Mouse (Mus musculus) layer of hippocampus, adult 18-20 months (tissue): Measurements from ENCODE around the gene Ins2. TPM values are rescaled to one million over a fixed set of nuclear protein-coding genes. Genes with fewer than 3 reads are reported as not detected.

Source experiments
- DNase-seq, 2 experiments: peaks; one replicate each; pipeline ENCODE4 v3.0.0; 2022; ENCODE audit warnings: low spot score in 2 of 2
- long read RNA-seq: library from polyadenylated mRNA; stranded (forward); transcript quantifications from one replicate; pipeline ENCODE4 v2.0.0, GENCODE M21; 2021
- total RNA-seq, 2 experiments: library from RNA; stranded (reverse); gene quantifications; 2 replicates each; pipeline ENCODE4 v1.2.3; 2021

Ins2 gene
- total RNA-seq: not detected
- long read RNA-seq, partial matches to known transcripts: 0 of 1 reads
- long read RNA-seq, other reads (novel, unspliced or antisense): 1 of 1 reads

DNA sequence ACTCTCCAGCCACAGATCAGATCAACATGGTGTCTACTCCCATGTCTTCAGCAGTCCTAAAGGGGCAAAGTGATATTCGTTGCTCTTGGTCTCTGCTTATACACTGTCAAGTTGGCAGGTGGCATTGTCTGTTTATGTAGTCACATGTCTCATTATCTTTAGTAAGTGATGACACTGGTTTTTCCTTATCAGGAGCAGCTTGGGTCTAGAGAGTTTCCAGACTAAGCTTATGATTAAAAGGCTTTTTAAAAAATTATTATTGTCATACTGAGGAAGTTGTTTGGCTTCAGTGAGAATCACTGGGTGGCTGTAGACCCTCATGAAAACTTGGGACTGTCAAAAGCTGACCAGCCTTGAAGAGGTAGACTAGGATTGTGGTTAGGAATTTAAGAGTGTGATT lies at the start of gene Ins2:
Gene Ins2 (minus strand): TSS at position 101 of the 400 bp plus-strand sequence.
- DNase-seq: no peak

DNA sequence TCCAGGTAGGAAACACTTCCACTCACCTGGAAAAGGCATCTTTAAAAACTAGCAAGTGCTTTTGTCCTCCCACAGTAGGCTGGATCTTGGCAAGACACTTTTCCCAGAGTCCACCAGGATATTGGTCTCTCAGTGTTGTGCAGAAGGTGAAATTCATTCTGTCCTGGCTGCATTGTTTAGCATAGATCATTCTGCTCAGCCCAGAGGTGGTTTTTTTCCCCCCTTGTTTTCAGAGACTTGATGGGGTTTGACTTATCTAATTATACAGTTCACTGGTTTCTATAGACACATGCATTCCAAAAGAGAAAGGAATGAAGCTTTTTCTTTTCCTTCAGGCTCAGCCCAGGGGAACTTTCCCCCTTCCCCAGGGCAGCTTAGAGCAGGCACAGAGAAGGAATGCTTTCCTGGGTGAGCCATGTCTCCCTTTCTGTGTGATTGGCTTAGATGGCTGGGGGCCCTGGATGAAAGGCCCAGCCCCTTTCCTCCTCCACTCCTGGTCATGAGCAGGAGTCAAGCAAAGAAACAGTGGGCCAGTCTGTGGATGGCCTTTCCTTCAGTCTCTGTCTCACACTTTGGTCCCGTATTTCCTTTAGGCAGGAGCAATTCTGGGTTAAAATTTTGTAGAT lies 49.6 kb upstream of the Ins2 start:
- DNase-seq: no peak

DNA sequence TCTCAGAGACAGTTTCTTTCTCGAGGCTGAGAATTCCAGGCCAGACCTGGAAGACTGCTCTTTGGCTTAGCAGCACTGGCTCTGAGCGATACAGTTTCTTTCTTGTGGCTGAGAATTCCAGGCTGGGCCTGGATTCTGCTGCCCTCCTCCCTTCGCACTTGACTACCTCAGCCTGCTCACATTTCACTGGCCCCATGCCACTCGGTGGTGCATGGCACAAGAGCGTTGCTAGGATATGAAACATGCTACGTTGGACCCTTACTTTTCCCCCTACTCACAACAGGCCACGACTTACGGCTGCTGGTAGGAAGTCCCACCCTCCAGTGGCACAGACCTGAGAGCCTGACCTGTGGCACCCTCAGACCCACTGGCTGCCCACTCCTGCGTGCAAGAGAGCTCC lies 46.5 kb upstream of the Ins2 start:
- no peak for DNase-seq

DNA sequence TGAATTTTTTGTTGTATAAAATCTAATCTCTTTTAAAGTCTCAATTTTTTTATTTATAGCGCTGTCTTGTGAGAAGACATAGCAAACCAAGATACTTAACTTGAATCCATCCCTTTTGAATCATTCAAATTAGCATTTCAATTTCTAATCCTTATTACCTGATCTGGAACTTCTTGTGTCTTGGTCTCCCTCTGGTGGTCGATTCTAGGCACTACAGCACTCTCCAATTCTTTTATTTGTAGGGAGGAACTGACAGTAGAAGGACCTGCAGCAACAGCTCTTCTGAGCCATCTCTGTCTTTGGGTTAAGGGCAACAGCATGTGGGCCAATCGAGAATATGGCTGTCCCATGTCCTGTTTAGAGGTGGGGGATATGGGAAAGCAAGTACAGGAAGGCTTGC lies 5.4 kb downstream of the Ins2 start:
- DNase-seq: peak in 1 of 2 experiments; percentile 53

DNA sequence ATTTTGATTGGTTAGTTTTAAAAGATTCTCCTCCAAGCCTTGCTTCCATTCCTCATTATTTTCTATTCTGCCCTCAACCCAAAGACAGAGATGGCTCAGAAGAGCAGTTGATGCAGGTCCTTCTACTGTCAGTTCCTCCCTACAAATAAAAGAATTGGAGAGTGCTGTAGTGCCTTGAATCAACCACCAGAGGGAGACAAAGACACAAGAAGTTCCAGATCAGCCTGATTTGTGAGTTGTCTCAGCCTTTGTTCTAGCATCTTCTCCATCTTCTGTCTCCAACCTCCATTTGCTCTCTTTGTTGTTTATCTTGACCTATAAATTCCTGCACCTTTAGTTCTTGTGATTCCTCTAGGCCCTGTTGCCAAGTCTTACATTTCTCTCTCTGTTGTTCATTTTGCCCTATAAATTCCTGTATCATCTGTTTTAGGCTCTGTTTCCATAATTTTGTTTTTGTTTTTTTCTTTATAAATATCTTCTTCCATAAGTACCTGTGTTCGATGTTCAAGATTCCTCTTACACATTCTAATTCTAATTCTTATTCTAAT lies 6.2 kb downstream of the Ins2 start:
- DNase-seq: peak in 1 of 2 experiments; percentile 53

DNA sequence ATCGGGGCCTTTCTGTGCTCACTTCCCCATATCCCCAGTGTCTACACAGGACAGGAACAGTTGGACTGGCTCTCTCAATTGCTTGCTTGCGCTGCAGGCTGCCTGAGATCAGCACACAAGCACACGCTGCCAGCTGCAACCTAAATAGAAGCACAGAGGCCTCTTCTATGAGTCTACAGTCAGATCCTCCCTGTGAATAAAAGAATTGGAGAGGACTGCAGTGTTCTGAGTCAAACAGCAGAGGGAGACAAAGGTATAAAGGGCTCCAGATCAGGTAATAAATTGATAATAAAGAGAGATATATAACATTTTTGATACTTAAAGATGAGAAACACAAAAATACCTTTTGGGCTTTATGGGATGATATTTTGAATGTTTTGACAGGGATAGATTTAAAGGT lies 17.2 kb downstream of the Ins2 start:
- peak in 1 of 2 experiments; percentile 16 for DNase-seq

DNA sequence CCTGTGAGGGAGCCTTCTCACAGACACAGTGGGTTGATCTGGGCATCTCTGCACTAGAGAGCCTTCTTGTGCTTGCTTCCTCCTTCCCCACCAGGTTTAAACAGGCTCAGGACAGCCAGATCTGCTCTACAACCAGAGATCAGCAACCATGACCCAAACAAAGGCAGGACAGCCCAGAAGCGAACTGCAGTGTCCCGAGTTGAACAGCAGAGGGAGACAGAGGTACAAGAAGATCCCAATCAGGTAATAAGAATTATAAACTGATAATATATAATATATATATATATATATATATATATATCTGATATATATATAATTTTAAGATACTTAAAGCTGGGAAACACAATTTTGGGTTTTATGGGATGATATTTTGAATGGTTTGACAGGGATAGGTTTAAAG lies 22.5 kb downstream of the Ins2 start:
- peak in 1 of 2 experiments; percentile 30 for DNase-seq

DNA sequence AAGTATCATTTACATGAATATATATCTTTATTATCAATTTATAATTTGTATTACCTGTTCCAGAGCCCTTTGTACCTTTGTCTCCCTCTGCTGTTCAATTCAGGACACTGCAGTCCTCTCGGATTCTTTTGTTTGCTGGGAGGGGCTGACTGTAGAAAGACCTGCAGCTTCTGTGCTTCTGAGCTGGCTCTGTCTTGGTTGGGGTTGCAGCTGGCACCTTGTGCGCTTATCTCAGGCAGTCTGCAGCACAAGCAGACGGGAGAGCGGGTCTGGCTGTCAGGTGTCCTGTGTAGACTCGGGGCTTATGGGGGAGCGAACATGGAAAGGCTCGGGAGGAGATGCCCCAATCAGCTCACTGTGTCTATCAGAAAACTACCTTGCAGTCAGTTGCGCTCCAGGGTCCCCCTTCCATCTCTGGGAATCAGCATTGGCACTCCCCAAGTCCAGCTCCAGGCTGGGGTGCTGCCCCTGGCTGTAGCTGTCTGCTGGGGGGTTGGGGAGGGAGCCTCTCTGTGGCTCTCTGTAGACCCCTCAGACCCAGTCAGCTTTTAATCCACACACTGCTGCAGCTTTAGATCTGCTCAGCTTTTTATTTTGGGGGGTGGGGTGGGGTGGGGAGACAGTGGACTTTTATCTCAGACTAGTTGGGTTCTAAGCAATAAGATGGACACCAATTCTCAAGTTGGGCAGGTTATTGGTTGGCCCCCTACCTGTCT lies 28.2 kb downstream of the Ins2 start:
- peak; percentile 19 to 56 for DNase-seq

DNA sequence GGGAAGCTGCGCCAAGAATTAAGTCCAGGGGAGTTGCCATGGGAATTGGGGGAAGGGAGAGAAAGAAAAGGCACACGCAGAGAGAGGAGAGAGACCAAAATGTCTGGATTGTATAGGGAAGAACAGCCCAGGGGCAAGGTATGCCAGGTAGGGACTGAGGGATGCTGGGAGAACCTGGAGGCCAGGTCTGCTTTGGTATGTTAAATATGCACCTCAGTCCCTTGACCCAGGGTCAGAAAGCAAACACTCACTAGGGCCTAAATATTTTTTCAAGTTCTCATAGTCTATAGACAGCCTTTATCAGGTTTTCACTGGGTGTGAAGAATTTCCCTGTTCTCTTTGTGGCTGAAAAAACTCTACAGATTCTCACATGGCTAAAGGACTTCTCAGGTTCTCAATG lies 36.3 kb downstream of the Ins2 start:
- no peak for DNase-seq

DNA sequence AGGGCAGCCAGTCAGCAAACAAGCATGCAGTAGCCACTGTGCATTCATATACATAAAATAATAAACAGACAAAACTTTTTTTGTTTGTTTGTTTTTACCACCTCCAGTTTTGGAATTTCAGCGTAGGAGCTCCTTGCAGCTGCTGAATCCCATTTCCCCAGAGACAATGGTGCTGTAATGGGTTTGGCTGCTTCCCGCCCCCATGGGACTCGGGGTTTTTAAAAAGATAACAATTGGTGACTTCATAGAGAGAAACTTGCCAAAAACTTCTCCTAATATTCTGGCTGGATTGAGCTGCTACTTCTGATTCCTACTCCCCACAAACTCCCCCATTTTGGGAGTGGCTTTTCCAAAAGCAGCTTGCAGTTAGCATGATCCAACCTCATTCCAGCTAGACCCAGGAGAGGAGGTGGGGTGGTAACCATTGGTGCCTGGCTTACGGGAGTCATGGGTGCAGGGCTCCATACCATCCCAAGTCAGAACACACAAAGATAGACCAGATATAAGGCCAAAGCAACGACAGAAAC lies 43.8 kb downstream of the Ins2 start:
- DNase-seq: no peak

DNA sequence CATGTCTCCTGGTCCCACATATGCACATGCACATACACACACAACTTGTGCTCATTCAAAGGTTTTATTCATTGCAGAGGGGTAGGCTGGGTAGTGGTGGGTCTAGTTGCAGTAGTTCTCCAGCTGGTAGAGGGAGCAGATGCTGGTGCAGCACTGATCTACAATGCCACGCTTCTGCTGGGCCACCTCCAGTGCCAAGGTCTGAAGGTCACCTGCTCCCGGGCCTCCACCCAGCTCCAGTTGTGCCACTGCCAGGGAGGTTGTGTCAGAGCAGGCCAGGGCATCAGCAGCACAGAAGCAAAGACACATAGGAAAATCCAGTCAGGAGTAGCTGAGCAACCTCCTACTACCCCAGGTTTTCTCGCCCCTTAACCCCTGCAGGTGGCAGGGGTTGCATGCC lies 64.6 kb downstream of the Ins2 start:
- DNase-seq: no peak

DNA sequence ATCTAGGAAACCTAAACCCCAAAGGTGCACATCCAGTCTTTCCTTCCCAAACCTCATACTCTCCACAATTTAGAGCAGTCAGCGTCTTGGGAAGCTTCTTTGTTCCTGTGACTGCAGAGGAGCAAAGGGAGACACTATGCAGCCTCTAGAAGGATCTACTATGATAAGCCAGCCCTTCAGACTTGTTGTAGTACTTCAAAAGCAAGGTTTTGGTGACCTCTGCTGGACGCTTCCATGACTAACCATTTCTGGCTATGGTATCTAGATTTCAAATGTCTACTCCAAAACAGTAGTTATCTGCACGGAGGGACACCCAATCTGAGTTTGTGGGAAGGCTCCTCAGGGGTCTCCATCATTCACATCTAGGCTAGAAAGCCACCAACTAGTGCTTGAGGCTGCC lies 67.5 kb downstream of the Ins2 start:
- DNase-seq: peak; percentile 39 to 80

DNA sequence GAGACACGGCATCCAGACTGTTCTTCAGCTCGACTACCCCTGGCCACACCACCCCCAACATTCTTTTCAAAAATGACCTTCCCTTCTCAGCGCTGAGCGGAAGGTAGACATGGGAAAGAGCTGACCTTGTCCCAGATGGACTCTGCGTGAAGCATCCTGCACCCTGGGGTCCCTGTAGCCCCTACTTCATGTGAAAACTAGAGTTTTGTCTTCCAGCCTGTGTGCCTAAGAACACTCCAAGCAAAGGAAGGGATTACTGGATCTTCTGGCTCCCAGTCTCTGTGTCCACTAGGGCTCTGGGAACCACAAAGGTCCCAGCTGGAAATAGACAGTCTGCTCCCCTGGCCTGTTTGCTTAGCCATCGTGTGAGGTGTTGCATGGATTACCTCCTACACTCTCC lies 68.0 kb downstream of the Ins2 start:
- no peak for DNase-seq

DNA sequence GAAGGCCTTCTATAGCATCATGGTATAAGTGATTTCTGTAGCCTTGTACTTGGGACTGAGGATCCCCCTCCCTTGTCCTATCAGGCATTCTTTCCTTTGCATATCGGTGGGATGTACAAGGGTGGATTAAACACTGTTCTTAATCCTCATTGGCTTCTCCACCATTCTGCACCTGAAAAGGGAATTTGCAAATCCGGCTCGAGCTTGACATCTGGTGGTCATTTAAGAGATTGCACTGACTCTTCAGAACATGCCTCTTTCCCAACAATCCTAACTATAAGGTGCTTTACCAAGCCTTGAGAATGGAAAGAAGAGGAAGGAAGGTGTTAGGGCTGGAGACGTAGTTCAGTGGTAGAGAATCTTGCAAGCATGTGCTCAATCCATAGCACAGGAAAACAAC lies 71.1 kb downstream of the Ins2 start:
- peak; percentile 55 to 83 for DNase-seq

DNA sequence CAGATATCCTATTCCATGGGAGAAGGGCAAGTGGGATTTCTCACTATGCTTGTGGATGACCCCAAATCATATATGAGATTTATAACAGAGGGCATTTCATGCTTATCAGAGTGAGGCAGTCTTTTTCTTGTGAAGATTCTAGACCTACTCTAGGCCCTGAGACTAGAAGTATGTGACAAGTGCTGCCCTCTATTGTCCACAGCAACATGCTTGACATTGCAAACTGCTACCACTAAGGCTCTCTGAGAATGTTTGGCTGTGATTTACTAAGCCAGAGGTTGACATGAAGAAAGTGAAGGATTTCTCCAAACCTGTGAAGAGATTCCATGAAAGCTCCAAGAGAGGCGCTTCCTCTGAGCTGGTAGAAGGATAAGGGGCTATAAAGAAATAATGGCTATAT lies 72.1 kb downstream of the Ins2 start:
- DNase-seq: peak in 1 of 2 experiments; percentile 31

DNA sequence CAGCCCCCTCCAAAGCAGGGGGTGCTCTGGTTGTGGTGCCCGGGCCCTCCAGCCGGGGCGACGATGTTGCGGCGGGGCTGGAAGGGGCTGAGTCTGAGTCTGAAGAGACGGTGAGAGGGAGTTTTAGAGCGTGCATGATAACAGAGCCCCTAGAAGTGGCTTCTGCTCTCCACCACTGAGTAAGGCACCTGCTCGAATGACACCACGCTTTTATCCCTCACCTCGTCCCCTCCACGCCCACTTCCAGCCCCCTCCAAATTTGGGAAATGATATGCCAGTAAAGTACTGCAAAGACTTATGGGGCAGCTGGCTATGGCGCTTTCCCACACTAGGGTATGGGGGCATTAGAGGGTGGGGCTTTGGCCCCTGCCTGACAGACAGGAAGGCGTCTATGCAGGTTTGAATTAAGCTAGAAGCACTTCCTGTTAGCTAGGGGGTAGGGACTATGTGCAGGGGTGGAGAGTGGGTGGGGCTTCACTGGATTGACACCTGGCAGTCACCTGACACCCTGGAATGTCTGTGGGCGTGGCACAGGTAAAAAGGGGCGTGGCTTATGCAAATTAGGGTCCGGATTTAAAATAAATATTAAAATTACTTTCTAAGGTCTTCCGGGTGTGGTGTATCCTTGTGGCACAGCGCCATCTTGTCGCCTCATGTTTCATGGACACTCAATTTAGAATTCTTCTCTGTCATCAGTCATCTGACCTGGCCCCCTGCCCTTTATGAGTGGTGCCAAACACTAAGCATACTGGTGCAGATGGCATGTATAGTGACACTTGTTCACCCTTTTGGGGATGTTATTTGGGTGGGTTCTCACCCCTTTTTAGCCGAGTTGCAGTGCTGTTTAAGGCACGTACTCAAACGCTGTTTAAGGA lies 73.2 kb downstream of the Ins2 start, which contains the start of gene Gm49394:
Gene Gm49394 (minus strand): TSS at position 192 of the 875 bp plus-strand sequence.
- DNase-seq: no peak

DNA sequence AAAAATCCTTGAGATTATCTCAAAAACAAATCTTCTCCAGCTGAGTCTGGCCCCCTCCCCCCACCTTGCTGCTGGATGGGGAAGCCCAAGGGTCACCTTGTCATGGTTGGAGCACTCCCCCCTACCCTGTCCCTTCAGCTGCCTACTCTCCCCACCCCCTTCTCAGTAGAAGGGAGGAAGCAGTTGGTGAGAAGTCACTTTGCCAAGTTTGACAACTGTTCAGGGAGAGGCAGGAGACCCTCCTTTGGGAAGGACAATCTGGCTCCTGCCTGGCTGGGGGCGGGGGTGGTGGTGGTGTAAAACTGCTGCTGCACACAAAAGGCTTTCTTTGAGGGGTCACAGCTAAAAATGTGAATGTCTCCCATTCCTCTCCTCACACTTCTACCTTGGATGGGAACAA lies 74.9 kb downstream of the Ins2 start:
- DNase-seq: no peak

DNA sequence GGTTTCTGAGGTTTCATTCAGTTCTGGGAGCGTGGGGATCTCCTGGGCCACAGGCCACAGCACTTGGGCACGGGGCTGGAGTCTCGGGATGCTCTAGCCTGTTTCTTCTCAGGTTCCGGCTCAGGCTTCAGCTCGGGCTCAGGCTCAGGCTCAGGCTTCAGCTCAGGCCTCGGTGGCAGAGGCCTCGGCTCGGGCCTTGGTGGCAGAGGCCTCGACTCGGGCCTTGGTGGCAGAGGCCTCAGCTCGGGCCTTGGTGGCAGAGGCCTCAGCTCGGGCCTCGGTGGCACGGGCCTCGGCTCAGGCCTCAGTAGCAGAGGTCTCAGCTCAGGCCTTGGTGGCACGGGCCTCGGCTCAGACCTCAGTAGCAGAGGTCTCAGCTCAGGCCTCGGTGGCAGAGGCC lies 75.7 kb downstream of the Ins2 start:
- no peak for DNase-seq

DNA sequence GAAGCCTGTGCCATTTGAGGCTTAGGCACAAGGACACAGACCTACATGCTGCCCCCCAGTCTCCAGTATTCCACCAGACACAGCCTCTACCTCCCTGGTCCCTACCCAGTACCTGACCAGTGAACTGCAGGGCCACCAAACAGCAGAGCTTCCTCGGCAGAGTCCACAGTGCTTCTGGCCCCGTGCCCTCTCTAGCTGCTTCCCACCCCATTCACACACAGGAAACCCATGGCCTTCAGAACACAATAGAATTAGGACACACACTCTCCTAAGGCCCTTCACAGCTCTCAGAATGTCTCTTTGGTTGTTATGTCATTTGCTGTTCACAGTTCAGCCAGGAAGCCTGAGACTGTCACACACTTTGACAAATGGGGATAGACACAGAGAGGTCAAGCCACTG lies 76.5 kb downstream of the Ins2 start, which contains the start of gene Igf2:
Gene Igf2 (minus strand): TSS at position 158 of the 400 bp plus-strand sequence.
- no peak for DNase-seq

DNA sequence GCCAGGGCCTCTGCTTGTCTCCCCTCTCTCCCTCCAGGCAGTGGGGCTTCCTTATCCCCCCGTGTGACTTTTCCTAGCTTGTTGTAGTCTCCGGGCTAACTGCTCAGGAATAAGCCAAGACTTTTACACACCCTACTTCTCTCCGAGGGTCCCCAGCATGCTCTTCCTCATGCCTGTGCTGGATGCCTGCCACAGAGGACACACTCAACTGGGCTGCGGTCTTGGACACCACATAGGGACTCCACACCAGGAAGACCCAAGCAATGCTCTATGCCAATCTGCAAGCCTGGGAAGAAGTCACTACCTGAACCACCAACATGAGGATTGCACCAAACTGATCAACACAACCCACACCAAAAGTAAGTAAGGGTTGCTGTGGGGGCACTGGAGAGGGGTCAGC lies 77.1 kb downstream of the Ins2 start:
- DNase-seq: no peak

DNA sequence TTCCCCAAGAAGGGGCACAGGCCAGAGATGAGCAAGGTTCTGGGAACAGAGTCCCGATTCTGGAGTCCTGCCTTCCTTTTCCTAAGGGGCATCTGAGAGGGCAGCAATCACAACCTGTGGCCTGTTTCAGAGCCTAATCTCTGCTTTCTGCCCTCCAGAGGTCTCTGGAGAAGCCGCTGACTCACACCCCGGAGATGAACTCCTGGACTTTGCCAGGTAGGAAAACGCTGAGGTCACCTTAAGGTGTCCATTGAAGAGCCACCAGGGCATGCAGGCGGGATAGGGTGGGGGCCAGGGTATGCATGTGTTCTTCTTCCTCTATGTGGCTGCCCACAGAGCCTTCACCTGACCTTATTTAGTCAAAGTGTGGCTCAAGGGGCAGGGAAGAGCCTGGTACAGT lies 77.8 kb downstream of the Ins2 start:
- no peak for DNase-seq
